Mouse (Mus musculus) thymus, postnatal 0 days (tissue): ENCODE measurements around the gene Pelo. TPM values are rescaled to one million over a fixed set of nuclear protein-coding genes. Genes with fewer than 3 reads are reported as not detected.
A peak's percentile ranks its signal among the peaks of the same experiment; 100 is the strongest.

Experiments used
- DNase-seq: peaks from one replicate; pipeline ENCODE4 v3.0.0-alpha.2; 2015; ENCODE audit warnings: low spot score
- polyA plus RNA-seq: library from polyadenylated mRNA; unstranded; fragments of >200 nt; fragmentation: Nextera tagmentation; extraction: Ambion mirVana; gene quantifications from 2 replicates; pipeline ENCODE4 v1.2.1, GENCODE M21; 2015

Gene Pelo
- 6.5 and 7.8 TPM in 2 replicates for polyA plus RNA-seq

- DNase-seq = peak; percentile 93
Observed at GRCm38 (mm10) chr13:115090069-115090976, at the start of gene Pelo. Gene Pelo, minus strand, starts transcription at chr13:115090186.

GRCm38 (mm10) chr13:115138513-115138912 is 48.5 kb upstream of the Pelo start:
- no peak for DNase-seq

GRCm38 (mm10) chr13:115136761-115137160 is 46.8 kb upstream of the Pelo start:
- DNase-seq = no peak

GRCm38 (mm10) chr13:115132435-115132834 is 42.4 kb upstream of the Pelo start:
- no peak for DNase-seq

- peak; percentile 7 for DNase-seq
Observed at GRCm38 (mm10) chr13:115131381-115131780, 41.4 kb upstream of the Pelo start.

GRCm38 (mm10) chr13:115130035-115130434 is 40.0 kb upstream of the Pelo start:
- DNase-seq = no peak

- no peak for DNase-seq
Observed at GRCm38 (mm10) chr13:115127826-115128225, 37.8 kb upstream of the Pelo start.

GRCm38 (mm10) chr13:115126534-115126933 is 36.5 kb upstream of the Pelo start:
- no peak for DNase-seq

- no peak for DNase-seq
Observed at GRCm38 (mm10) chr13:115125130-115125529, 35.1 kb upstream of the Pelo start.

GRCm38 (mm10) chr13:115124521-115124920 is 34.5 kb upstream of the Pelo start:
- DNase-seq = no peak

GRCm38 (mm10) chr13:115118756-115119155 is 28.8 kb upstream of the Pelo start:
- no peak for DNase-seq

- DNase-seq = no peak
Observed at GRCm38 (mm10) chr13:115118195-115118594, 28.2 kb upstream of the Pelo start.

- DNase-seq = no peak
Observed at GRCm38 (mm10) chr13:115116930-115117621, 27.1 kb upstream of the Pelo start.

- DNase-seq = no peak
Observed at GRCm38 (mm10) chr13:115109628-115110027, 19.6 kb upstream of the Pelo start.

GRCm38 (mm10) chr13:115107436-115107835 is 17.4 kb upstream of the Pelo start:
- DNase-seq = no peak

GRCm38 (mm10) chr13:115106183-115106582 is 16.2 kb upstream of the Pelo start:
- DNase-seq = no peak

- DNase-seq = no peak
Observed at GRCm38 (mm10) chr13:115102754-115103153, 12.8 kb upstream of the Pelo start.

- no peak for DNase-seq
Observed at GRCm38 (mm10) chr13:115101355-115102191, 11.6 kb upstream of the Pelo start, which contains the start of the genes Gm49395 and Itga1. Gene Gm49395, minus strand, starts transcription at chr13:115101921. Gene Itga1, minus strand, starts transcription at chr13:115101964.

- no peak for DNase-seq
Observed at GRCm38 (mm10) chr13:115100381-115101177, 10.6 kb upstream of the Pelo start.

- no peak for DNase-seq
Observed at GRCm38 (mm10) chr13:115099381-115099780, 9.4 kb upstream of the Pelo start.
